Mouse (Mus musculus) CH12.LX (cell line): Measurements from ENCODE around the gene Tacc2.

Experiments
- CHD2 ChIP-seq: IDR thresholded peaks from 2 replicates; pipeline ENCODE4 v1.6.1; 2011; ENCODE audit warnings: low read length, improper control_type of control experiment
- CTCF ChIP-seq, 2 experiments: IDR thresholded peaks in 1 of 2; conservative IDR thresholded peaks in 1 of 2; 2 replicates each; pipeline ENCODE4 v1.5.1; 2011 to 2012; ENCODE audit warnings: low read depth in 2 of 2, low read length in 2 of 2, improper control_type of control experiment in 1 of 2, inconsistent platforms in 1 of 2, mild to moderate bottlenecking in 1 of 2, moderate library complexity in 1 of 2
- GABPA ChIP-seq: IDR thresholded peaks from 2 replicates; pipeline ENCODE4 v1.6.1; 2012; ENCODE audit warnings: low read depth, low read length, improper control_type of control experiment, inconsistent platforms; ENCODE audit not compliant: insufficient replicate concordance
- IRF4 ChIP-seq: IDR thresholded peaks from 2 replicates; pipeline ENCODE4 v1.6.1; 2014; ENCODE audit warnings: low read depth, mild to moderate bottlenecking, inconsistent platforms, low read length, improper control_type of control experiment
- JUND ChIP-seq: conservative IDR thresholded peaks from 2 replicates; pipeline ENCODE4 v1.6.1; 2011; ENCODE audit warnings: low read depth, low read length, improper control_type of control experiment
- MAFK ChIP-seq: IDR thresholded peaks from 2 replicates; pipeline ENCODE4 v1.6.1; 2011; ENCODE audit warnings: low read length, improper control_type of control experiment; ENCODE audit not compliant: insufficient replicate concordance
- MAX ChIP-seq: IDR thresholded peaks from 2 replicates; pipeline ENCODE4 v1.6.1; 2011; ENCODE audit warnings: low read length, improper control_type of control experiment
- MAZ ChIP-seq: IDR thresholded peaks from 2 replicates; pipeline ENCODE4 v1.6.1; 2012; ENCODE audit warnings: low read depth, mild to moderate bottlenecking, inconsistent platforms, low read length, improper control_type of control experiment, moderate library complexity
- POLR2AphosphoS2 ChIP-seq: IDR thresholded peaks from 2 replicates; pipeline ENCODE4 v1.6.1; 2011; ENCODE audit warnings: low read depth, low read length, improper control_type of control experiment
- RCOR1 ChIP-seq: conservative IDR thresholded peaks from 2 replicates; pipeline ENCODE4 v1.6.1; 2012; ENCODE audit warnings: low read depth, mild to moderate bottlenecking, inconsistent platforms, low read length, improper control_type of control experiment
- UBTF ChIP-seq: IDR thresholded peaks from 2 replicates; pipeline ENCODE4 v1.6.1; 2012; ENCODE audit warnings: low read depth, mild to moderate bottlenecking, inconsistent platforms, low read length, improper control_type of control experiment, moderate library complexity
- USF2 ChIP-seq: conservative IDR thresholded peaks from 2 replicates; pipeline ENCODE4 v1.6.1; 2011; ENCODE audit warnings: low read depth, low read length, improper control_type of control experiment

DNA sequence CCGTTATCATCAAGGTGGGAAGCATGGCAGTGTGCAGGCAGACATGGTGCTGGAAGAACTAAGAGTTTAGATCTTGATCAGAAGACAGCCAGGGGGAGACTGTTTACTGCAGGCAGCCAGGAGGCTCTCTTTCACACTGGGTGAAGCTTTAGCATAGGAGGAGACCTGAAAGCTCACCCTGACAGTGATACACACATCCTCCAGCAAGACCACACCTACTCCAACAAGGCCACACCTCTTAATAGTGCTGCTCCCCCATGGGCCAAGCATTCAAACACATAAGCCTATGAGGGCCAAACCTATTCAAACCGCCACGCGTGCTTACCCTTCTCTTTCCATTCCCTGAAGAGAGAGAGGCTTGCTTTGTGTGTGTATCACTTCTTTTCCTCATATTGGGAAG, 14.0 kb upstream of the Tacc2 start:
- TF ChIP-seq CTCF (conservative IDR thresholded peaks at IDR 0.05 in 1 of 2, IDR thresholded peaks at IDR 0.05 in 1 of 2; ENCODE audit: low read depth in 2 of 2, low read length in 2 of 2) (no peak), POLR2AphosphoS2 (no peak), MAZ (no peak), UBTF (no peak), IRF4 (no peak), CHD2 (no peak), USF2 (no peak), MAX (no peak), GABPA (no peak), RCOR1 (no peak), JUND (no peak), MAFK (no peak)
